Mouse (Mus musculus): Measurements from ENCODE around the gene Gm2115.

The Gm2115 gene

GRCm38 (mm10) chr7:84586360-84587100, 57.8 kb downstream of the Gm2115 start:
- in situ Hi-C loops (cut with MseI, MboI), result no loop called here

GRCm38 (mm10) chr7:84587101-84587783, 58.5 kb downstream of the Gm2115 start:
- in situ Hi-C loops (cut with MseI, MboI), result no loop called here

GRCm38 (mm10) chr7:84590622-84591021, 61.9 kb downstream of the Gm2115 start:
- in situ Hi-C loops (cut with MseI, MboI), result loop anchor here (5.0 to 10.0 kb wide), 2 partner anchors 154 to 157 kb away; no protein-coding TSS in a partner anchor

- in situ Hi-C loops (cut with MseI, MboI), result loop anchor here (5.0 to 10.0 kb wide), 2 partner anchors 153 to 156 kb away; no protein-coding TSS in a partner anchor
Measured at GRCm38 (mm10) chr7:84591347-84591746, 62.6 kb downstream of the Gm2115 start.

- in situ Hi-C loops (cut with MseI, MboI), result loop anchor here (5.0 to 10.0 kb wide), 2 partner anchors 150 to 153 kb away; no protein-coding TSS in a partner anchor
Measured at GRCm38 (mm10) chr7:84594087-84594916, 65.5 kb downstream of the Gm2115 start.

- in situ Hi-C loops (cut with MseI, MboI), result loop anchor here (5.0 to 10.0 kb wide), 2 partner anchors 150 to 152 kb away; no protein-coding TSS in a partner anchor
Measured at GRCm38 (mm10) chr7:84594917-84595303, 66.2 kb downstream of the Gm2115 start.

- in situ Hi-C loops (cut with MseI, MboI), result loop anchor here in 1 of 2 experiments (10.0 kb wide), 1 partner anchor 149 kb away; no protein-coding TSS in a partner anchor
Measured at GRCm38 (mm10) chr7:84596002-84596401, 67.2 kb downstream of the Gm2115 start.

- in situ Hi-C loops (cut with MseI, MboI), result loop anchor here in 1 of 2 experiments (10.0 kb wide), 1 partner anchor 148 kb away; no protein-coding TSS in a partner anchor
Measured at GRCm38 (mm10) chr7:84596633-84597032, 67.9 kb downstream of the Gm2115 start.

- in situ Hi-C loops (cut with MseI, MboI), result no loop called here
Measured at GRCm38 (mm10) chr7:84600631-84601030, 71.9 kb downstream of the Gm2115 start.

- in situ Hi-C loops (cut with MseI, MboI), result no loop called here
Measured at GRCm38 (mm10) chr7:84601331-84601730, 72.6 kb downstream of the Gm2115 start.

GRCm38 (mm10) chr7:84604501-84604900, 75.7 kb downstream of the Gm2115 start:
- in situ Hi-C loops (cut with MseI, MboI), result no loop called here

- in situ Hi-C loops (cut with MseI, MboI), result no loop called here
Measured at GRCm38 (mm10) chr7:84605033-84605687, 76.4 kb downstream of the Gm2115 start.

GRCm38 (mm10) chr7:84605704-84606292, 77.0 kb downstream of the Gm2115 start:
- in situ Hi-C loops (cut with MseI, MboI), result no loop called here

GRCm38 (mm10) chr7:84606293-84606749, 77.6 kb downstream of the Gm2115 start, which contains the start of gene Fah:
TSS of gene Fah (minus strand) at chr7:84606722.
- in situ Hi-C loops (cut with MseI, MboI), result no loop called here

GRCm38 (mm10) chr7:84611609-84612008, 82.9 kb downstream of the Gm2115 start:
- in situ Hi-C loops (cut with MseI, MboI), result no loop called here

- in situ Hi-C loops (cut with MseI, MboI), result no loop called here
Measured at GRCm38 (mm10) chr7:84612445-84612844, 83.7 kb downstream of the Gm2115 start.

GRCm38 (mm10) chr7:84618951-84619350, 90.2 kb downstream of the Gm2115 start:
- in situ Hi-C loops (cut with MseI, MboI), result no loop called here

GRCm38 (mm10) chr7:84620956-84621355, 92.2 kb downstream of the Gm2115 start:
- in situ Hi-C loops (cut with MseI, MboI), result no loop called here

GRCm38 (mm10) chr7:84623718-84624117, 95.0 kb downstream of the Gm2115 start:
- in situ Hi-C loops (cut with MseI, MboI), result no loop called here

- in situ Hi-C loops (cut with MseI, MboI), result no loop called here
Measured at GRCm38 (mm10) chr7:84631878-84632277, 103.1 kb downstream of the Gm2115 start.

Measured in mouse trophoblast stem cell (cell line).